Mouse (Mus musculus) layer of hippocampus, adult 9-11 months (tissue): Measurements from ENCODE around the gene Ly6g.
"Not testable (repeated sequence)": the region's sequence is repeated elsewhere in the genome, so short reads cannot be mapped to it uniquely, and the experiment has no call there.

ENCODE experiments used
- DNase-seq: peaks from one replicate; pipeline ENCODE4 v3.0.0; 2022

Ly6g gene

DNA sequence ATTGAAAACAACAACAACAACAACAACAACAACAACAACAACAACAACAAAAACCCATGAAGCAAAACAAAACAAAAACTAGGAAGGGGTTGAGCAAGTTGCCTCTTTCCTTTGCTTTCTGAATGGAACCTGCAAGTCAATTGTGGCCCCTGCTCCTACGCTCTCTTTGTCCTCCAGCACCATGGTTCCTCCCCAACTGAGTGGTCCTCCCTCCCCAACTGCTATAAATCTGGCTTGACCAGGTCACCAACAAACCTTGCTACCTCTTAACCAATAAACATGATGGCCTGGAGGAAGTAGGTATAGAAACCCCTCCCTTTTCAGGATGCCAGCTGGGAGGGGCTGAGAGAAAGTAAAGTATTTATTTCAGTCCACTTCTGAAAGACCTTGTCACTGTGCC lies at the start of gene Ly6g:
Ly6g (plus strand) TSS at position 301 of the 400 bp plus-strand sequence.
- no peak for DNase-seq

DNA sequence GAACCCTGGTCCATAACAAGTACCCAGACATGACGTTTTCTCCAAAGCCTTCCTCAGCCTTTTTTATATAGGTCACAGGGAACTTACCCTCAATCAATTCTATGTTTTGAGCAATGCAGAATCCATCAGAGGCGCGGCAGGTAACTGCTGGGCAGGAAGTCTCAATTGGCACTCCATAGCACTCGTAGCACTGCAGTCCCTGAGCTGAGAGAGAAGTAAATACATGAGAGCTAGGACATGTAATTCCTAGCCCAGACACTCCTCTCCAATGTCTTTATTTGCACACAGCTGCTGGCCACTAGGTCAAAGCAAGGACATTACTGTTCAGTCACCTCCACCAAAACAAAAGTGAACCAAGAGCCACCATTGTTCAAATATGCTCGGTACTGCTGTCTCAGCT lies 44.6 kb upstream of the Ly6g start:
- DNase-seq: not testable (repeated sequence)

DNA sequence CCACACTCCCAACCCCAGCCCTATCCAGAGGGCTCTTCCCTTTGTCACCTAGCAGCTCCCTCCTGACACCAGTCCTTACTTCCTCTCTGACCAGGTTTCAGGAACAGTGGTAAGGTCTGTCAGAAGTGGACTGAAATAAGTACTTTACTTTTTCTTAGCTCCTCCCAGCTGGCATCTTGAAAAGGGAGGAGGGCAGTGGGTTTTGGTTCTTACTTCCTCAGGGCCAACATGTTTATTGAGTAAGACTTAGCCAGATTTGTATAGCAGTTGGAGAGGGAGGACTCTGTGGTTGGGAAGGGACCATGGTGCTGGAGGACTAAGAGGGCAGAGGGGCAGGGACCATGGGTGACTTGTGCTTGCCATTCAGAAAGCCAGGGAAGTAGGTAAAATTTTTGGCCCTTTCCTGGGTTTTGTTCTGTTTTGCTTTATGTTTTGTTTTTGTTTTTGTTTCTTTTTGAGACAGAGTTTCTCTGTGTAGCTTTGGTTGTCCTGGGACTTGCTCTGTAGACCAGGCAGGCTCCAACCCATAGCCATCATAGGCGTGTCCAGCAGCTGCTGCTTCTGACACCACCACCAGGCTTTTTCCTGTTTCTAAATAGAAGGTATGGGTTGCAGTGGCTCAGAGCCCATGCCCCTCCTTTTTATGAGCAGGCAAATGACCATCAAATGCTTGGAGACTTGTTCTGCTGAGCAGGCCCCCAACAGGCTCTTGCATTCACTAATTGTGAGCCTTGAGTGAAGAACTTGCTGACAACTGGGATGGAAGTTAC lies 43.0 kb upstream of the Ly6g start, which contains the start of gene Ly6c2:
Ly6c2 (minus strand) TSS at position 110 of the 770 bp plus-strand sequence.
- not testable (repeated sequence) for DNase-seq

DNA sequence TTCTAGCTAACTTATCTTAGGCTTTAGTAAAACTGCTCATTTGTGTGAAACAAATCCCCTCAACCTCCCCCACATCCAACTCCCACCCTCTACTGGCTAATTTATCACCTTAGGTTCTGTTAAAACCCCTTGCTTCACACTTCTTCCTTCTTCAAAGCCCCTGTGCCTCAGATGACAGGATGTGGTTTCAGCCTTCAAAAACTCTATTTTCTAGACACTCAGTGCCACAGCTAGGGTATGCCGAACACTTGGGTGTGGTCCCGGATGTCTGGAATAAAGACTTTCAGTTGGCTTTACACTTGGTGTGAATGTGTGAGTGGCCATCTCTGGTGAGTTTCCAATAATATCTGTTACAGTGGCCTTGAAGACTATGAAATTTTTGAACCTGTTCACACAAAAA lies 38.5 kb upstream of the Ly6g start:
- no peak for DNase-seq

DNA sequence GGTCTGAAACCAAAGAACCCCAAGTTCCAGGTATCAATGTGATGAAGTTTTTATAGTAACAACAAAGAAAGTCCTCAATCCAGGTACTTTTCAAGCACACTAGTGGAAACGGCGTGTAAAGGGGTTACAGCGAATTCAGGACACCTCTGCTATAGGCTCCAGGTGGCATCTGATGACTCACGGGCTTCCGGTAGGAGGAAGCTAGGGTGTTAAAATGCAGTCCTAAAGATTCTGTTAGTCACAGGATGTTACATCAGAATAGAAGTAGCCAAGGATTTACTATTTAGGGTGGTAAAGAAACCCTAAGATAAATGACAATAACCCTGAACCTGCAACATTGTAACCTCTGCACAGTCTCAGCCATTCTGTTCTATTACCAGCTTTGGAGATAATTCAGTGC lies 37.6 kb upstream of the Ly6g start:
- not testable (repeated sequence) for DNase-seq

DNA sequence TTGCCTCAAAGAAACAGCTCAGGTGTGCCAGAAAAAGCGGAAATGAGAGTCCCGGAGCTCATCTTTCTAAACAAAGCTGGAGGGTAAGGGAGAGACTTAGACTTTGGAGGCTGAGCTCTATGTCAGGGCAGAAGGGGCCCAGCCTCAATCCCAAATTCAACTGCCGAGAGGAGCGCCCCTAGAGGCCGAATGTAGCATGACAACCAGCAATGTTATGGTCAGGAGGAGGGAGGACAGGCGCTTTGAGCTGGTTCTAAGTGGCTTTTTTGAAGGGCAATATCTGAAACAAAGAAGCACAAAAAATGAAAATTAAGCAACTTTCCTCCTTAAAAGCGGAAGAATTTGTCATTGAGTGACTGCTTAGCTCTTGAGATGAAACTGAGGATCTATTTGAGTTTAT lies 36.3 kb upstream of the Ly6g start:
- not testable (repeated sequence) for DNase-seq

DNA sequence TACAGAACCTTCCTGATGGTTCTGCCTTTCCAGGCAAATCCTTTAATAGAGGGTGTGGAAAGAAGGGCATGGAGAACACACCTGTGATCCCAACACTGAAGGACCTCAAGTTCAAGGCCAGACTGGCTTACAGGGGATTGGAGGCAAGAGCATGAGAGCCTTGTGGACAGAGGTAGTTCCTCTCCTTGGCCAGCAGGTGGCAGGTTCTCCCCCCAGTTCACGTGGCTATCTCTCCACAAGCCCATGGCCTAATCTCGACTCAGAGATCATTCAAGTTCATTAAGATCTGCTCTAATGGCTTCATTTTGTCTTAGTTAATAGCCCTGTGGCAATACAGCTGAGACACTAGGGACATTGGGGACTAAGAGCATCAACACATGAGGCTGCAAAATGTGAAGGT lies 35.0 kb upstream of the Ly6g start:
- no peak for DNase-seq

DNA sequence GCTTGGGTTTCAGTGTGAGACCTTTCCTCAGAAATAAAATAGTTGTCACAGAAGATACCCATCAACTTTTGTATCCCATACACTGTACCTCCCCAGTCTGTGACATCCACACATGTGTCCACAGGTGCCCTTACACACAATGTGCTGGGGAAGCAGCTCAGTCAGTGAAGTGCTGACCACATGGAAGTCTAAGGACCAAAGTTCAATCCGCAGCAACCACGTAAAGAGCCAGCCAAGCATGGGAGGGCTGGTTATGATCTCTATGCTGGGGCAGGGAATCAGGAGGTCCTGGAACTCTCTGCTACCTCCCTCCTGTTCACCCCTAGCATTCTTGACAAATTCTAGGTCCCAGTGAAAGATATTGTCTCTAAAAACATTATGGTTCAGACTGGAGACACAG lies 22.7 kb upstream of the Ly6g start:
- not testable (repeated sequence) for DNase-seq

DNA sequence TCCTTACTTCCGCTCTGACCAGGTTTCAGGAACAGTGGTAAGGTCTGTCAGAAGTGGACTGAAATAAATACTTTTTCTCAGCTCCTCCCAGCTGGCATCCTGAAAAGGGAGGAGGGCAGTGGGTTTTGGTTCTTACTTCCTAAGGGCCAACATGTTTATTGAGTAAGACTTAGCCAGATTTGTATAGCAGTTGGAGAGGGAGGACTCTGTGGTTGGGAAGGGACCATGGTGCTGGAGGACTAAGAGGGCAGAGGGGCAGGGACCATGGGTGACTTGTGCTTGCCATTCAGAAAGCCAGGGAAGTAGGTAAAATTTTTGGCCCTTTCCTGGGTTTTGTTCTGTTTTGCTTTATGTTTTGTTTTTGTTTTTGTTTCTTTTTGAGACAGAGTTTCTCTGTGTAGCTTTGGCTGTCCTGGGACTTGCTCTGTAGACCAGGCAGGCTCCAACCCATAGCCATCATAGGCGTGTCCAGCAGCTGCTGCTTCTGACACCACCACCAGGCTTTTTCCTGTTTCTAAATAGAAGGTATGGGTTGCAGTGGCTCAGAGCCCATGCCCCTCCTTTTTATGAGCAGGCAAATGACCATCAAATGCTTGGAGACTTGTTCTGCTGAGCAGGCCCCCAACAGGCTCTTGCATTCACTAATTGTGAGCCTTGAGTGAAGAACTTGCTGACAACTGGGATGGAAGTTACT lies 19.8 kb upstream of the Ly6g start:
- DNase-seq: not testable (repeated sequence)

DNA sequence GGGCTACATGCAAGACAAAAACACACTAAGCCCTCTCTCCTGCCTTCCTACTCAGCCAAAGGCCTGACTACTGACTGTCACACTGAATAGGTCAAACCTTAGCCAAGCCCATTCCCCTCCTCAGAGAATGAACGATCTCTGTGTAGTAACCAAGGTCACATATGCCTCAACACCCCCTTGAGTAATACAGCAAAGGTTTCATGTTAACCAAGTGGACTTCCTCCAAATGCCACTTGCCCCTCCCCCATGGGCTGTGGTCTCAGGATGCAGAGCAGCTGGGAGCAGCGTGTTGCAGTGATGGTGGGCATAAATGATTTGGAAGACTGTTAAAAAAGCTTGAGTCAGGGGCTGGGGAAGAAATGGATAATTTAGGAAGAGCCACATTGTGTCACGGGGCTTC lies 17.3 kb upstream of the Ly6g start:
- DNase-seq: not testable (repeated sequence)

DNA sequence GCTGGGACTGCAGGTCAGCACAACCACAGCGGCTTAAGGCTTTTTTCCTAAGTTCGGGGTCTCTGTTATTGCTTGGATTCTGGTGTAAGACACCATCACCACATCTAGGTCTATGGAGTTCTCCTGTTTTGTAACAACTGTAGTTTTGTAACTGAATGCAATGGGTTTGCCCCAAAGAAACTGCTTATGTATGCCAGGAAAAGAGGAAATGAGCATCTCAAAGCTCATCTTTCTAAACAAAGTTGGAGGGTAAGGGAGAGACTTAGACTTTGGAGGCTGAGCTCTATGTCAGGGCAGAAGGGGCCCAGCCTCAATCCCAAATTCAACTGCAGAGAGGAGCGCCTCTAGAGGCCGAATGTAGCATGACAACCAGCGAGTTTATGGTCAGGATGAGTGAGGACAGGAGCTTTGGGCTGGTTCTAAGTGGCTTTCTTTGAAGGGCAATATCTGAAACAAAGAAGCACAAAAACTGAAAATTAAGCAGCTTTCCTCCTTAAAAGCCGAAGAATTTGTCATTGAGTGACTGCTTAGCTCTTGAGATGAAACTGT lies 13.2 kb upstream of the Ly6g start:
- DNase-seq: not testable (repeated sequence)

DNA sequence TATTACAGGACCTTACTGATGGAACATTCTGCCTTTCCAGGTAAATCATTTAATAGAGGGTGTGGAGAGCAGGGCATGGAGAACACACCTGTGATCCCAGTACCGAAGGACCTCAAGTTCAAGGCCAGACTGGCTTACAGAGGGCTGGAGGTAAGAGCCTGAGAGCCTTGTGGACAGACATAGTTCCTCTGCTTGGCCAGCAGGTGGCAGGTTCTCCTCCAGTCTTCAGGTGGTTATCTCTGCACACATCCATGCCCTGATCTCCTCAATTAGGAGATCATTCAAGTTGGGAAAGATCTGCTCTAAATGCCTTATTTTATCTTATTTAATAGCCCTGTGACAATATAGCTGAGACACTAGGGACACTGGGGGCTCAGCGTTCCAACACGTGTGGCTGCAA lies 11.3 kb upstream of the Ly6g start:
- DNase-seq: no peak

DNA sequence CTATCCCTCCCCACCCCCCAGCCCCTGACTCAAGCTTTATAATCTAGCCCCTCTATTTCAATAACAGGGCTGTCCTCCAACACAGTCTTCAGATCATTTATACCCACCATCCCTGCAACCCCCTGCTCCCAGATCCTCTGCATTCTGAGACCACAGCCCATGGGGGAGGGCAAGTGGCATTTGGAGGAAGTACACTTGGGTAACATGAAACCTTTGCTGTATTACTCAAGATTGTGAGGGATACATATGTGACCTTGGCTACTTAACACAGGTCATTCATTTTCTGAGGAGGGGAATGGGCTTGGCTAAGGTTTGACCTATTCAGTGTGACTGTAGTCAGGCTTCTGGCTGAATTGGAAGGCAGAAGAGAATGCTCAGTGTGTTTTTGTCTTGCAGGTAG lies 2.0 kb upstream of the Ly6g start:
- DNase-seq: no peak

DNA sequence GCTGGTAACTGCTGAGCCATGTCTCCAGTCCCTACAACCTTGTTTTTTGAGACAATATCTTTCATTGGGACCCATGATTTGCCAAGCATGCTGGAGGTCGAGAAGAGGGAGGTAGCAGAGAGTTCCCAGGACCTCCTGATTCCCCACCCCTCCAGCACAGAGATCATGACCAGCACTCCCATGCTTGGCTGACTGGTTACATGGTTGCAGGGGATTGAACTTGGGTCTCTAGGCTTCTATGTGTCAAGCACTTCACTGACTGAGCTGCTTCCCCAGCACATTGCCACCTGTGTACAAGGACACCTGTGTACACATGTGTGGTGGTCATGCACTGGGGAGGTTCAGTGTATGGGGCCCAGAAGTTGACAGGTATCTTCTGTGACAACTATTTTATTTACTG lies 2.6 kb downstream of the Ly6g start:
- no peak for DNase-seq

DNA sequence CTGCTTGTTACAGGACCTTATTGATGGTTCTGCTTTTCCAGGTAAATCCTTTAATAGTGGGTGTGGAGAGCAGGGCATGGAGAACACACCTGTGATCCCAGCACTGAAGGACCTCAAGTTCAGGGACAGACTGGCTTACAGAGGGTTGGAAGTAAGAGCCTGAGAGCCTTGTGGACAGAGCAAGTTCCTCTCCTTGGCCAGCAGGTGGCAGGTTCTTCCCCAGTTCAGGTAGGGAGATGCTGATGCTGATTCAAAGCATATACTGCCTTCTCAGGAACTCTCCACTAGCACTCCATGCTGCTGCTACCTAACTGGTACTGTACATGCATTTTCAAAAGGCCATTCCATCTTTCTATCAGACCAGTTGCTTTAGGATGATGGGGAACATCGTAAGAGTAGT lies 20.5 kb downstream of the Ly6g start:
- no peak for DNase-seq

DNA sequence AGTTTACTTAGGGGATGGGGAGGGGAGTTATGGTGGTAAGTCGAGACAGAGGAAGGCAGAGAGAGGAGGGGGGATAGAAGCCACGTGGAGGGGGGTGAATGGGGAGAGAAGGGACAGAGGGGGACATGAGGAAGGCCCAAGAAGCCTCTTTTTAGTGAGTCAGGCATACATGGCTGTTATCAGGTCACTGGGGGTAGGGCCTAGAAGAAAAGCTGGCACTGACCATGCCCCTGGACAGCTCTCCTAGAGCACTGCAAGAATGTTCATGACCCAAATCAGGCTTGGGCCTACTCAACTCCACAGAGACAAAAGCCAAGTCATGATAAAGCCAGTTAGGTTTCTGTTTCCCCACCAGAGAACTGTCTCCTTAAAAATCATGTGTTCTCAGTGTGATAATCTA lies 31.3 kb downstream of the Ly6g start:
- no peak for DNase-seq

DNA sequence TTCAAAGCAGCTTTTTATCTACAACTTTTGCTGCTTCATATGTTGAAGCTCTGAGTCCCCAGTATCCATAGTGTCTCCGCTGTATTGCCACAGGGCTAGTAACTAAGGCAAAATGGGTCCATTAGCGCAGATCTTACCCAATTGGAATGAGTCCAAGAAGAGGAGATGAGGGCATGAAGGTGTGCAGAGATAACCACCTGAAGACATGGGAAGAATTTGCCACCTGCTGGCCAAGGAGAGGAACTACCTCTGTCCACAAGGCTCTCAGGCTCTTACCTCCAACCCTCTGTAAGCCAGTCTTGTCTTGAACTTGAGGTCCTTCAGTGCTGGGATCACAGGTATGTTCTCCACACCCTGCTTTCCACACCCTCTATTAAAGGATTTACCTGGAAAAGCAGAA lies 34.1 kb downstream of the Ly6g start:
- DNase-seq: no peak

DNA sequence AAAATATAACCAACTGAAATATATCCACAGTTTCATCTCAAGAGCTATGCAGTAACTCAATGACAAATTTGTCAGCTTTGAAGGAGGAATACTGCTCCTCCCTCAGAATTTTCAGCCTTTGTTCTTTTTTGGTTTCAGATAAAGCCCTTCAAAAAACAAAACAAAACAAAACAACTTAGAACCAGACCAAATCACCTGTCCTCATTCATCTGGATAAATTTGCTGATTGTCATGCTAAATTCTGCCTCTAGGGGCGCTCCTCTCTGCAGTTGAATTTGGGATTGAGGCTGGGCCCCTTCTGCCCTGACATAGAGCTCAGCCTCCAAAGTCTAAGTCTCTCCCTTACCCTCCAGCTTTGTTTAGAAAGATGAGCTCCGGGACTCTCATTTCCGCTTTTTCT lies 35.5 kb downstream of the Ly6g start:
- DNase-seq: not testable (repeated sequence)
